Mouse (Mus musculus) liver, postnatal 0 days (tissue): ENCODE measurements around the gene Alpl. TPM values are rescaled to one million over a fixed set of nuclear protein-coding genes. Genes with fewer than 3 reads are reported as not detected.

Source experiments
- ATAC-seq: fragments of 200-750 bp; cut with Nextera tagmentation; 2 replicates; pipeline ENCODE4 v1.8.0; 2017; ENCODE audit warnings: mild to moderate bottlenecking, moderate library complexity
- DNase-seq: peaks from one replicate; pipeline ENCODE4 v3.0.0-alpha.2; 2016
- H3K27ac ChIP-seq: fragments of 300-500 bp; sonication (generic); 2 replicates; pipeline ENCODE4 v1.5.1; 2014; ENCODE audit warnings: antibody characterized with exemption, moderate library complexity, mild to moderate bottlenecking, low read depth
- H3K27me3 ChIP-seq: fragments of 300-500 bp; sonication (generic); 2 replicates; pipeline ENCODE4 v1.6.1; 2014; ENCODE audit warnings: low read length, control low read depth, mixed read lengths; ENCODE audit not compliant: insufficient read depth
- H3K36me3 ChIP-seq: fragments of 300-500 bp; sonication (generic); replicated peaks from 2 replicates; pipeline ENCODE4 v1.6.1; 2014; ENCODE audit warnings: mild to moderate bottlenecking, control low read depth, low read length, moderate library complexity, mixed read lengths; ENCODE audit not compliant: insufficient read depth
- H3K4me1 ChIP-seq: fragments of 300-500 bp; sonication (generic); 2 replicates; pipeline ENCODE4 v1.6.1; 2014; ENCODE audit warnings: antibody characterized with exemption, mild to moderate bottlenecking, control low read depth; ENCODE audit not compliant: insufficient read depth
- H3K4me2 ChIP-seq: fragments of 300-500 bp; sonication (generic); 2 replicates; pipeline ENCODE4 v1.6.1; 2014; ENCODE audit warnings: low read depth, mild to moderate bottlenecking, low read length, moderate library complexity, mixed read lengths
- H3K4me3 ChIP-seq: fragments of 300-500 bp; sonication (generic); 2 replicates; pipeline ENCODE4 v1.5.1; 2014; ENCODE audit warnings: low read depth, low read length
- H3K9ac ChIP-seq: fragments of 300-500 bp; sonication (generic); replicated peaks from 2 replicates; pipeline ENCODE4 v1.6.1; 2014; ENCODE audit warnings: mild to moderate bottlenecking, moderate library complexity
- H3K9me3 ChIP-seq: fragments of 300-500 bp; sonication (generic); 2 replicates; pipeline ENCODE4 v1.6.1; 2016; ENCODE audit warnings: mild to moderate bottlenecking, control low read depth, low read length, mixed read lengths
- CTCF ChIP-seq: sonication (generic); IDR thresholded peaks from 2 replicates; pipeline ENCODE4 v1.5.1; 2016; ENCODE audit warnings: antibody characterized with exemption, low read depth
- EP300 ChIP-seq: IDR thresholded peaks from 2 replicates; pipeline ENCODE4 v1.6.1; 2016; ENCODE audit warnings: antibody characterized with exemption, low read depth, mild to moderate bottlenecking
- WGBS: fragments of 180-500 bp; shearing (Covaris S2); extraction: QIAGEN DNeasy Blood & Tissue Kit; methylation state at CpG from one replicate; pipeline ENCODE4 v1.1.7; 2014; ENCODE audit not compliant: insufficient replicate concordance; 5-methylcytosine and 5-hydroxymethylcytosine counted together
- polyA plus RNA-seq: library from polyadenylated mRNA; unstranded; fragments of >200 nt; fragmentation: Nextera tagmentation; extraction: Ambion mirVana; gene quantifications from 2 replicates; pipeline ENCODE4 v1.2.1, GENCODE M21; 2015

Gene Alpl
- polyA plus RNA-seq, 1 experiment from 2014 or later, result 18.7 TPM

GRCm38 (mm10) chr4:137765554-137765971, 30.6 kb downstream of the Alpl start:
- DNase-seq, result no peak
- Histone ChIP-seq H3K27me3 (no peaks in the 10 kb centered on the region), H3K9me3 (no peaks in the 10 kb centered on the region), H3K27ac (peak overlapping the region; percentile 61; the same call in 1 of the 2 replicates), H3K9ac (no peak overlapping the region), H3K4me3 (no peak overlapping the region), H3K36me3 (no peaks in the 10 kb centered on the region), H3K4me2 (no peak overlapping the region), H3K4me1 (peaks cover 14% of the 10 kb centered on the region)
- TF ChIP-seq CTCF (no peak), EP300 (no peak)
- 63% methylated on average over 7 of the region's 7 CpGs for WGBS
- ATAC-seq, result no peak

GRCm38 (mm10) chr4:137764621-137765020, 31.6 kb downstream of the Alpl start:
- WGBS, result 73% methylated on average over 3 of the region's 3 CpGs
- no peaks in the 10 kb centered on the region for H3K27me3 ChIP-seq
- H3K4me1 ChIP-seq, result peaks cover 14% of the 10 kb centered on the region
- H3K9ac ChIP-seq, result no peak overlapping the region
- no peak overlapping the region for H3K4me2 ChIP-seq
- H3K9me3 ChIP-seq, result no peaks in the 10 kb centered on the region
- peak overlapping the region; percentile 11; the same call in 1 of the 2 replicates for H3K27ac ChIP-seq
- DNase-seq, result no peak
- no peaks in the 10 kb centered on the region for H3K36me3 ChIP-seq
- TF ChIP-seq CTCF (no peak), EP300 (no peak)
- no peak for ATAC-seq
- no peak overlapping the region for H3K4me3 ChIP-seq

GRCm38 (mm10) chr4:137763920-137764495, 32.2 kb downstream of the Alpl start:
- Histone ChIP-seq H3K9ac (no peak overlapping the region), H3K4me2 (no peak overlapping the region), H3K4me1 (peaks cover 14% of the 10 kb centered on the region), H3K9me3 (no peaks in the 10 kb centered on the region), H3K36me3 (no peaks in the 10 kb centered on the region), H3K4me3 (no peak overlapping the region), H3K27ac (peak overlapping the region; percentile 11), H3K27me3 (no peaks in the 10 kb centered on the region)
- ATAC-seq (peak; percentile 66), DNase-seq (peak; percentile 65)
- TF ChIP-seq CTCF (no peak), EP300 (no peak)
- 48% methylated on average over 8 of the region's 8 CpGs for WGBS

GRCm38 (mm10) chr4:137762886-137763285, 33.3 kb downstream of the Alpl start:
- Histone ChIP-seq H3K4me1 (peaks cover 14% of the 10 kb centered on the region), H3K27ac (no peak overlapping the region), H3K9ac (no peak overlapping the region), H3K4me3 (no peak overlapping the region), H3K27me3 (no peaks in the 10 kb centered on the region), H3K9me3 (no peaks in the 10 kb centered on the region), H3K36me3 (no peaks in the 10 kb centered on the region), H3K4me2 (no peak overlapping the region)
- ATAC-seq (no peak), DNase-seq (no peak)
- WGBS, result 72% methylated on average over 9 of the region's 9 CpGs
- TF ChIP-seq EP300 (no peak), CTCF (no peak)

GRCm38 (mm10) chr4:137754446-137754845, 41.7 kb downstream of the Alpl start:
- ATAC-seq (no peak), DNase-seq (no peak)
- no peak for TF ChIP-seq EP300
- no peak for TF ChIP-seq CTCF
- 0 out of 2 replicates have a peak, but pooled peaks cover 2% of the 10 kb centered on the region for H3K36me3 ChIP-seq
- H3K9ac ChIP-seq, result no peak overlapping the region
- H3K4me1 ChIP-seq, result peaks cover 27% of the 10 kb centered on the region
- H3K4me3 ChIP-seq, result no peak overlapping the region
- H3K4me2 ChIP-seq, result no peak overlapping the region
- WGBS, result 79% methylated on average over 2 of the region's 2 CpGs
- no peak overlapping the region for H3K27ac ChIP-seq
- H3K27me3 ChIP-seq, result no peaks in the 10 kb centered on the region
- H3K9me3 ChIP-seq, result no peaks in the 10 kb centered on the region

GRCm38 (mm10) chr4:137753199-137753598, 43.0 kb downstream of the Alpl start:
- Histone ChIP-seq H3K9ac (no peak overlapping the region; the same call in 1 of the 2 replicates), H3K4me3 (no peak overlapping the region)

More at GRCm38 (mm10) chr4:137753199-137753598, 43.0 kb downstream of the Alpl start:
- Histone ChIP-seq H3K36me3 (0 out of 2 replicates have a peak, but pooled peaks cover 2% of the 10 kb centered on the region), H3K27me3 (no peaks in the 10 kb centered on the region), H3K4me1 (peaks cover 27% of the 10 kb centered on the region), H3K4me2 (peak overlapping the region; percentile 62), H3K9me3 (no peaks in the 10 kb centered on the region), H3K27ac (no peak overlapping the region)
- WGBS, result 63% methylated on average over 7 of the region's 7 CpGs
- DNase-seq (no peak), ATAC-seq (no peak)
- no peak for TF ChIP-seq CTCF
- 0 out of 2 replicates have a peak, but pooled peaks have one; percentile 19 for TF ChIP-seq EP300
